Mouse (Mus musculus) hindbrain, embryonic 12.5 days (tissue): ENCODE results near the gene Gm5105. TPM values are rescaled to one million over a fixed set of nuclear protein-coding genes. Genes with fewer than 3 reads are reported as not detected.
A peak's percentile ranks its signal among the peaks of the same experiment; 100 is the strongest.

Source experiments
- ATAC-seq: fragments of 200-750 bp; cut with Nextera tagmentation; 2 replicates; pipeline ENCODE4 v1.8.0; 2017; ENCODE audit warnings: moderate TSS enrichment; ENCODE audit not compliant: low FRiP score
- H3K27ac ChIP-seq: fragments of 300-500 bp; sonication (generic); 2 replicates; pipeline ENCODE4 v1.5.1; 2016; ENCODE audit warnings: mild to moderate bottlenecking
- H3K27me3 ChIP-seq: fragments of 300-500 bp; sonication (generic); 2 replicates; pipeline ENCODE4 v1.6.1; 2016; ENCODE audit warnings: mild to moderate bottlenecking
- H3K36me3 ChIP-seq: fragments of 300-500 bp; sonication (generic); 2 replicates; pipeline ENCODE4 v1.6.1; 2016; ENCODE audit warnings: mild to moderate bottlenecking
- H3K4me1 ChIP-seq: fragments of 300-500 bp; sonication (generic); 2 replicates; pipeline ENCODE4 v1.6.1; 2016
- H3K4me2 ChIP-seq: fragments of 300-500 bp; sonication (generic); replicated peaks from 2 replicates; pipeline ENCODE4 v1.6.1; 2016; ENCODE audit warnings: mild to moderate bottlenecking
- H3K4me3 ChIP-seq: fragments of 300-500 bp; sonication (generic); 2 replicates; pipeline ENCODE4 v1.5.1; 2016; ENCODE audit warnings: mild to moderate bottlenecking
- H3K9ac ChIP-seq: fragments of 300-500 bp; sonication (generic); 2 replicates; pipeline ENCODE4 v1.6.1; 2016; ENCODE audit warnings: mild to moderate bottlenecking, moderate library complexity
- H3K9me3 ChIP-seq: fragments of 300-500 bp; sonication (generic); replicated peaks from 2 replicates; pipeline ENCODE4 v1.6.1; 2016; ENCODE audit warnings: mild to moderate bottlenecking
- WGBS: fragments of 180-500 bp; shearing (Covaris S2); methylation state at CpG from one replicate; pipeline ENCODE4 v1.1.7; 2016; 5-methylcytosine and 5-hydroxymethylcytosine counted together
- polyA plus RNA-seq: library from polyadenylated mRNA; unstranded; fragments of >200 nt; fragmentation: Nextera tagmentation; extraction: Ambion mirVana; gene quantifications from 2 replicates; pipeline ENCODE4 v1.2.1, GENCODE M21; 2016

Gm5105 gene
- not detected in 2 replicates for polyA plus RNA-seq

DNA sequence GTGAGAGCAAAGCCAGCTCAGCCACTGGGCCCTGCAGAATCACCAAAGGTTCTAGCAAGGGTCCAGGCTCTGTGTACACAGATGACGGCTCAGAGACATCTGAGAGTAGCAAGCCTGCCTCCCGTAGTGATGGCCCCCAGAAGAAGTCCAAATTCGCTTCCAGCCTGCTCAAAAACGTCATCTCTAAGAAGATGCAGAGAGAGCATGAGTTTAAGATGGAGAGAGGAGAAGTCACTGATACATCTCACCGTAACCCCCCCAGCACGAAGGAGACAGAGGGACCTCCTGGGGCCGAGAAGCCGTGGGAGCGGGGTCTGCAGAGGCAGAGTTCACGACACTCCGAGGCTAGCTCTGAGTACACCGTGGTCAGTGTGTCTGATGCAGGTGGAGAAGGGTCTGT is at the start of gene Gm5105:
Gene Gm5105 (minus strand): TSS at position 101 of the 400 bp plus-strand sequence.
- peaks cover 38% of the 10 kb centered on the region for H3K4me1 ChIP-seq
- WGBS, result 91% methylated on average over 12 of the region's 12 CpGs
- 0 out of 2 replicates have a peak within 1 kb of the TSS, but pooled peaks have one; percentile 46 for H3K27ac ChIP-seq
- no peak within 1 kb of the TSS for H3K4me3 ChIP-seq
- peak within 1 kb of the TSS; percentile 31; the same call in 1 of the 2 replicates for H3K4me2 ChIP-seq
- peaks cover 6% of the 10 kb centered on the region for H3K27me3 ChIP-seq
- no peak for ATAC-seq
- H3K9ac ChIP-seq, result no peak within 1 kb of the TSS
- H3K36me3 ChIP-seq, result no peaks in the 10 kb centered on the region
- H3K9me3 ChIP-seq, result no peaks in the 10 kb centered on the region

- no peak for ATAC-seq
- Histone ChIP-seq H3K4me3 (no peak overlapping the region), H3K27ac (no peak overlapping the region), H3K4me1 (no peaks in the 10 kb centered on the region), H3K36me3 (no peaks in the 10 kb centered on the region), H3K4me2 (no peak overlapping the region), H3K27me3 (no peaks in the 10 kb centered on the region), H3K9ac (no peak overlapping the region), H3K9me3 (no peaks in the 10 kb centered on the region)
- 88% methylated on average over 4 of the region's 4 CpGs for WGBS
Measured at GRCm38 (mm10) chr3:138116871-138117270, 49.7 kb upstream of the Gm5105 start.

GRCm38 (mm10) chr3:138114106-138114505 is 46.9 kb upstream of the Gm5105 start:
- 79% methylated on average over 17 of the region's 17 CpGs for WGBS

GRCm38 (mm10) chr3:138110910-138111782 is 44.0 kb upstream of the Gm5105 start:
- no peaks in the 10 kb centered on the region for H3K36me3 ChIP-seq
- no peak overlapping the region for H3K4me2 ChIP-seq
- ATAC-seq, result no peak
- no peaks in the 10 kb centered on the region for H3K9me3 ChIP-seq
- 90% methylated on average over 19 of the region's 19 CpGs for WGBS
- H3K27ac ChIP-seq, result no peak overlapping the region
- H3K4me1 ChIP-seq, result no peaks in the 10 kb centered on the region
- no peaks in the 10 kb centered on the region for H3K27me3 ChIP-seq
- H3K4me3 ChIP-seq, result no peak overlapping the region
- no peak overlapping the region for H3K9ac ChIP-seq

More at GRCm38 (mm10) chr3:138114106-138114505, 46.9 kb upstream of the Gm5105 start:
- H3K4me1 ChIP-seq, result no peaks in the 10 kb centered on the region
- H3K27ac ChIP-seq, result no peak overlapping the region
- no peak overlapping the region for H3K4me2 ChIP-seq
- no peaks in the 10 kb centered on the region for H3K9me3 ChIP-seq
- ATAC-seq, result no peak
- no peak overlapping the region for H3K4me3 ChIP-seq
- no peaks in the 10 kb centered on the region for H3K27me3 ChIP-seq
- H3K9ac ChIP-seq, result no peak overlapping the region
- no peaks in the 10 kb centered on the region for H3K36me3 ChIP-seq

- H3K4me2 ChIP-seq, result no peak overlapping the region
- H3K27ac ChIP-seq, result no peak overlapping the region
- H3K4me3 ChIP-seq, result no peak overlapping the region
- WGBS, result 93% methylated on average over 10 of the region's 10 CpGs
- H3K4me1 ChIP-seq, result no peaks in the 10 kb centered on the region
- H3K27me3 ChIP-seq, result no peaks in the 10 kb centered on the region
- no peaks in the 10 kb centered on the region for H3K9me3 ChIP-seq
- no peak for ATAC-seq
- H3K9ac ChIP-seq, result no peak overlapping the region
- no peaks in the 10 kb centered on the region for H3K36me3 ChIP-seq
Measured at GRCm38 (mm10) chr3:138106887-138107286, 39.7 kb upstream of the Gm5105 start.

DNA sequence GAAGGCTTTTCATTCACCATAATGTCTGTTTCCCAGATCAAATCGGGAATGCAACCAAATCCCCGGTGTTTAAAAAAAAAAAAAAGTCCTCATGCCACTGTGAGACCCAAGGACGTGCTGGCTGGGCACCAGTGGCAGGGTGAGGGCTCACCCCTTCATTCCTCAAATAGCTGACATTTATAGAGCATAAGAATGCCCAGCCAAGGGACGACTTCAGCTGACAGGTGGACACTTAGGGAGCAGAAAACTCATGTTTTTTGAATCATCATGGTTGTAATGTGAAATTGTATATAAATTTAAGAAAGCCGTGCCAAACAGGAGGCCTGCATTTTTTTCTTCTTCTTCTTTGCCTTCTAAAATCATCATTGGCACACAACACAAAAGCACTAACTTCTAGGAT is 37.9 kb upstream of the Gm5105 start:
- H3K9ac ChIP-seq, result no peak overlapping the region
- 72% methylated on average over 5 of the region's 5 CpGs for WGBS

DNA sequence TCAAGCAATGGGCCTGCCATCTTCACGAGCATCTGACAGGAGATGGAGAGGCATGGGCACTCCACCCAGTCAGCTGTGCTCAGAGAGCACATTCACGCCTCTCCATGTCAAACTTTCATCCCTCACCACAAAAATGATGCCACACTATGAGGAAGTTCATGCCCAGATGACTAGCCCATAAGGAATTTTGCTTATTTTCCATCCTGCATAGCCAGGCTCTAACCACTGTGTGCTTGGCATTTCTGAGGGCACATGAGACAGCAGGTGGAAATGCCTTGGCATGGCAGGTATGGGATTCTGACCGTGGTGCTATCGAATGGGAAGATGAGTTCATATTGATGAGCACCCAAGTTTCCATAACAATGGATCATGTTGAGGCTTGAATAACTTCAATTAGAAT is 36.5 kb upstream of the Gm5105 start:
- Histone ChIP-seq H3K4me3 (no peak overlapping the region), H3K9ac (no peak overlapping the region), H3K27me3 (no peaks in the 10 kb centered on the region), H3K9me3 (no peaks in the 10 kb centered on the region), H3K27ac (no peak overlapping the region), H3K4me2 (no peak overlapping the region), H3K36me3 (no peaks in the 10 kb centered on the region), H3K4me1 (no peaks in the 10 kb centered on the region)
- WGBS, result 93% methylated on average over 4 of the region's 4 CpGs
- ATAC-seq, result no peak

More for the DNA sequence above, 37.9 kb upstream of the Gm5105 start:
- Histone ChIP-seq H3K4me1 (no peaks in the 10 kb centered on the region), H3K4me2 (no peak overlapping the region), H3K36me3 (no peaks in the 10 kb centered on the region), H3K4me3 (no peak overlapping the region), H3K27me3 (no peaks in the 10 kb centered on the region), H3K9me3 (no peaks in the 10 kb centered on the region), H3K27ac (no peak overlapping the region)
- no peak for ATAC-seq

GRCm38 (mm10) chr3:138101936-138102335 is 34.7 kb upstream of the Gm5105 start:
- no peaks in the 10 kb centered on the region for H3K27me3 ChIP-seq
- no peak overlapping the region for H3K27ac ChIP-seq
- no peak for ATAC-seq
- no peaks in the 10 kb centered on the region for H3K9me3 ChIP-seq
- no peak overlapping the region for H3K4me2 ChIP-seq
- no peaks in the 10 kb centered on the region for H3K4me1 ChIP-seq
- H3K9ac ChIP-seq, result no peak overlapping the region
- H3K4me3 ChIP-seq, result no peak overlapping the region
- no peaks in the 10 kb centered on the region for H3K36me3 ChIP-seq
- 95% methylated on average over 4 of the region's 4 CpGs for WGBS

GRCm38 (mm10) chr3:138097718-138098117 is 30.5 kb upstream of the Gm5105 start:
- H3K4me3 ChIP-seq, result no peak overlapping the region
- no peak overlapping the region for H3K27ac ChIP-seq
- no peaks in the 10 kb centered on the region for H3K4me1 ChIP-seq
- H3K36me3 ChIP-seq, result no peaks in the 10 kb centered on the region
- no peaks in the 10 kb centered on the region for H3K9me3 ChIP-seq
- ATAC-seq, result no peak
- no peak overlapping the region for H3K4me2 ChIP-seq
- H3K9ac ChIP-seq, result no peak overlapping the region
- 74% methylated on average over 1 of the region's 1 CpGs for WGBS
- no peaks in the 10 kb centered on the region for H3K27me3 ChIP-seq

DNA sequence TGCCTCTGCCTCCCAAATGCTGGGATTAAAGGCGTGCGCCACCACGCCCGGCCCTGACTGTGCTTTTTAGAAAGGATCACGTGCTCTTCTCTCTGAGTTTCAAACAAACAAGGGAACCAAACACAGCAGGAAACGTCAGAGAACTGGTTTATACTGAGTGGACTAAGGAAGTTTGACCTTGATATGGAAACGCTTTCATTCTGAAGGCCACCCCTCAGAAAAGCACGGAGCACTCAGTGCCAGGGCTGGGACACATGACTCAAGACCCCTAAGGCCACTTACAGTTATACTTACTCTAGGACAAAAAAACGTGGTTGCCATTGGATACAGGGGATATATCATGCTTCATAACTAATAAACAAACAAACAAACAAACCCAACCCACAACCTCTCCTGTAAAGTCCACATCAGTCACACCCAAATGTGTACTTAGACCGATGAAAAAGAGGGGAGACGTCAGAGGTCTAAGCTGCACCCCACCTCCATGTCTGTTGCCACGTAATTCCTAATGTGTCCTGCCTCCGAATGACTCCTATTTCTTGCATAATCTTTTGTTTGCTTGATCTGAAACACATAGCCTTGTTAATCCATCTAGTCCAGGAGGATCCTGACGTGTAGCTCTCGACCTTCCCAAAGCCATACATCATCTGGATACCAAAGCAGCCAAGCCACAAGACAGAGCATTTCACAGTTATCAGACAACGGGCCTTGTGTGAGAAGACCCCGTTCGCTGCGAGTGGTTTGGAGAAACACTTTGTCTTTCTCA is 29.3 kb upstream of the Gm5105 start:
- no peak for ATAC-seq
- H3K4me2 ChIP-seq, result no peak overlapping the region
- no peaks in the 10 kb centered on the region for H3K36me3 ChIP-seq
- no peaks in the 10 kb centered on the region for H3K9me3 ChIP-seq
- H3K4me1 ChIP-seq, result no peaks in the 10 kb centered on the region
- no peak overlapping the region for H3K9ac ChIP-seq
- H3K4me3 ChIP-seq, result no peak overlapping the region
- 82% methylated on average over 19 of the region's 19 CpGs for WGBS
- H3K27me3 ChIP-seq, result no peaks in the 10 kb centered on the region
- H3K27ac ChIP-seq, result no peak overlapping the region

GRCm38 (mm10) chr3:138095718-138096117 is 28.5 kb upstream of the Gm5105 start:
- 69% methylated on average over 10 of the region's 10 CpGs for WGBS
- Histone ChIP-seq H3K27ac (no peak overlapping the region), H3K9me3 (no peaks in the 10 kb centered on the region), H3K36me3 (no peaks in the 10 kb centered on the region), H3K4me3 (no peak overlapping the region), H3K27me3 (no peaks in the 10 kb centered on the region), H3K4me1 (no peaks in the 10 kb centered on the region), H3K4me2 (no peak overlapping the region), H3K9ac (no peak overlapping the region)
- ATAC-seq, result peak; percentile 72; the same call in 1 of the 2 replicates

DNA sequence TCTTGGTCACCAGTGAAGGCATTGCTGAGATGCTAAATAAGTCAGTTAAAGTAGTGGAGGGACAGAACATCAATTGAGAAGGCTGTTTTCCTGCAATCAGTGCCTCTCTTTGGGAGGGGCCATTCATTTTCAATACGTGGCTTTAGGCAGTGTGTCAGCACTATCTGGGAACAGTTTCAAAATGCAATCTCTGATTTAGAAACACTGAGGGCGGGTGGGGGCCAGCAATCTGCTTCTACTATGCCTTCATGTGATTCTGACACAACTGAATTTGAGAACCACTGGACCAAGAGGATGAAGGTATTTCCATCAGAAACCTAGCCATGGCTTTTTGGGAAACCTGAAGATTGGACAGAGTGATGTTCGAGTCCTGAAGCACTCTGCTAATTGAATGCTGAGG is 28.1 kb upstream of the Gm5105 start:
- WGBS, result 83% methylated on average over 3 of the region's 3 CpGs
- no peak overlapping the region for H3K27ac ChIP-seq
- no peak overlapping the region for H3K9ac ChIP-seq
- ATAC-seq, result no peak
- H3K36me3 ChIP-seq, result no peaks in the 10 kb centered on the region
- no peak overlapping the region for H3K4me2 ChIP-seq
- H3K4me3 ChIP-seq, result no peak overlapping the region
- H3K4me1 ChIP-seq, result no peaks in the 10 kb centered on the region
- no peaks in the 10 kb centered on the region for H3K27me3 ChIP-seq
- H3K9me3 ChIP-seq, result no peaks in the 10 kb centered on the region
